In genomic region chr17:27655089-27656010, GRCm38 (mm10) we compare ENCODE assay signal across 8 mouse cellular contexts. TPM values are rescaled to one million over a fixed set of nuclear protein-coding genes. Genes with fewer than 3 reads are reported as not detected.
DNase-seq lines count a peak whose midpoint lies in the region; ATAC-seq lines count a peak whose summit lies in the region.

Gene Pacsin1, plus strand, starts transcription at chr17:27655509.

- H3K4me1 ChIP-seq in kidney, embryonic 14.5 days (ENCODE audit: control insufficient read depth, insufficient read depth, low read length) = peaks cover 7% of the 10 kb centered on the region; the same call in 1 of the 2 replicates
- peaks cover 9% of the 10 kb centered on the region for H3K4me1 ChIP-seq in lung, embryonic 16.5 days (replicated peaks; ENCODE audit: control insufficient read depth, insufficient read depth, low read length)

- peaks cover 2% of the 10 kb centered on the region; the same call in 1 of the 2 replicates for H3K9me3 ChIP-seq in kidney, embryonic 14.5 days (ENCODE audit: control insufficient read depth, low read length)
- no peaks in the 10 kb centered on the region for H3K9me3 ChIP-seq in lung, embryonic 16.5 days (ENCODE audit: control insufficient read depth, low read length)

- DNase-seq in kidney, adult 8-10 months = no peak
- peak; percentile 89 for DNase-seq in cerebellum, adult 8-10 months
- DNase-seq in frontal cortex, adult 2 months (ENCODE audit: extremely low spot score in 1 of 2, low spot score in 1 of 2) = peak in 1 of 2 experiments; percentile 84
- peak; percentile 71 to 79 for DNase-seq in layer of hippocampus, adult 18-20 months (ENCODE audit: low spot score in 2 of 2)
- DNase-seq in right cerebral cortex, adult 2 months (ENCODE audit: low spot score in 2 of 2) = peak; percentile 71 to 82
- no peak for DNase-seq in urinary bladder, postnatal 10 days (ENCODE audit: low spot score)

- peak within 1 kb of the TSS; percentile 45 for H3K9ac ChIP-seq in kidney, embryonic 14.5 days (ENCODE audit: low read depth, low read length)
- H3K9ac ChIP-seq in lung, embryonic 16.5 days (ENCODE audit: low read length) = 0 out of 2 replicates have a peak within 1 kb of the TSS, but pooled peaks have one; percentile 9

- WGBS in kidney, embryonic 14.5 days = 2% methylated on average over 47 of the region's 65 CpGs
- WGBS in lung, embryonic 16.5 days = 2% methylated on average over 58 of the region's 65 CpGs

- peaks cover 24% of the 10 kb centered on the region for H3K27me3 ChIP-seq in kidney, embryonic 14.5 days (ENCODE audit: control insufficient read depth, insufficient read depth, low read length)
- peaks cover 36% of the 10 kb centered on the region for H3K27me3 ChIP-seq in lung, embryonic 16.5 days (ENCODE audit: control insufficient read depth, insufficient read depth, low read depth, low read length)

- H3K4me2 ChIP-seq in kidney, embryonic 14.5 days (replicated peaks; ENCODE audit: low read depth, low read length) = peak within 1 kb of the TSS; percentile 83
- H3K4me2 ChIP-seq in lung, embryonic 16.5 days (ENCODE audit: low read depth, low read length) = peak within 1 kb of the TSS; percentile 64

- H3K36me3 ChIP-seq in kidney, embryonic 14.5 days (ENCODE audit: control insufficient read depth, insufficient read depth, low read length) = no peaks in the 10 kb centered on the region
- H3K36me3 ChIP-seq in lung, embryonic 16.5 days (ENCODE audit: control insufficient read depth, insufficient read depth, low read length) = no peaks in the 10 kb centered on the region

- H3K4me3 ChIP-seq in kidney, embryonic 14.5 days (ENCODE audit: low read length) = peak within 1 kb of the TSS; percentile 48
- peak within 1 kb of the TSS; percentile 50 for H3K4me3 ChIP-seq in lung, embryonic 16.5 days (ENCODE audit: low read length)

- peak; percentile 43; the same call in 1 of the 2 replicates for ATAC-seq in kidney, embryonic 14.5 days (ENCODE audit: low FRiP score, low TSS enrichment)
- ATAC-seq in lung, embryonic 16.5 days (ENCODE audit: low read depth) = peak; percentile 47; the same call in 1 of the 2 replicates

- no peak within 1 kb of the TSS for H3K27ac ChIP-seq in kidney, embryonic 14.5 days (ENCODE audit: low read depth, low read length)
- no peak within 1 kb of the TSS for H3K27ac ChIP-seq in lung, embryonic 16.5 days (ENCODE audit: low read length)

RNA-seq across cellular contexts. Expression of gene Pacsin1, which starts in this region (rescaled TPM):
- polyA plus RNA-seq in kidney, embryonic 14.5 days (2014; fragmentation: Nextera tagmentation; extraction: Ambion mirVana) = 1.3 and 1.7 TPM in 2 replicates
- polyA plus RNA-seq in frontal cortex, adult 2 months (2012; rRNA removed) = 270 and 282 TPM in 2 replicates
- total RNA-seq in layer of hippocampus, adult 18-20 months (2021) = 100 to 1,000 TPM; 339 to 340 TPM
- 0.88 and 1.9 TPM in 2 replicates for polyA plus RNA-seq in lung, embryonic 16.5 days (2015; fragmentation: Nextera tagmentation; extraction: Ambion mirVana)

Comparison
In these comparisons a context has a peak if more than half of its experiments do, and no peak if none do; other contexts are left out.
1. RNA of gene Pacsin1 (polyA plus RNA-seq): 270 to 282 TPM in frontal cortex, adult 2 months; 0.88 to 1.9 TPM in lung, embryonic 16.5 days and 1.3 to 1.7 TPM in kidney, embryonic 14.5 days; every median in the first group is over 10 times any median in the second.
2. DNase-seq: peak in cerebellum, adult 8-10 months (single experiment), layer of hippocampus, adult 18-20 months (2 of 2) and right cerebral cortex, adult 2 months (2 of 2); none in kidney, adult 8-10 months (0 of 2) and urinary bladder, postnatal 10 days (single experiment).